Mouse (Mus musculus) brown adipose tissue, adult 24 weeks (tissue): ENCODE measurements around the gene Slc29a3. TPM values are rescaled to one million over a fixed set of nuclear protein-coding genes. Genes with fewer than 3 reads are reported as not detected.
A peak's percentile ranks its signal among the peaks of the same experiment; 100 is the strongest.
"Not testable (repeated sequence)": the region's sequence is repeated elsewhere in the genome, so short reads cannot be mapped to it uniquely, and the experiment has no call there.

Experiments
- H3K27ac ChIP-seq: fragments of 200-500 bp; replicated peaks from 2 replicates; pipeline ENCODE4 v1.5.1; 2012; ENCODE audit warnings: low read depth, mild to moderate bottlenecking, low read length
- H3K4me1 ChIP-seq: fragments of 200-500 bp; 2 replicates; pipeline ENCODE4 v1.6.1; 2012; ENCODE audit warnings: low read length, mixed read lengths; ENCODE audit not compliant: control insufficient read depth, insufficient read depth, insufficient read length
- H3K4me3 ChIP-seq: fragments of 200-500 bp; 2 replicates; pipeline ENCODE4 v1.5.1; 2012; ENCODE audit warnings: low read depth, mild to moderate bottlenecking, low read length, moderate library complexity; ENCODE audit not compliant: insufficient read depth
- polyA plus RNA-seq: library from polyadenylated mRNA; stranded (reverse); fragments of >200 nt; gene quantifications from 2 replicates; pipeline ENCODE4 v1.2.4, GENCODE M21; 2012; ENCODE audit not compliant: missing spikeins, insufficient read depth, insufficient read length

Gene Slc29a3
- polyA plus RNA-seq, 1 experiment = 5.4 TPM

DNA sequence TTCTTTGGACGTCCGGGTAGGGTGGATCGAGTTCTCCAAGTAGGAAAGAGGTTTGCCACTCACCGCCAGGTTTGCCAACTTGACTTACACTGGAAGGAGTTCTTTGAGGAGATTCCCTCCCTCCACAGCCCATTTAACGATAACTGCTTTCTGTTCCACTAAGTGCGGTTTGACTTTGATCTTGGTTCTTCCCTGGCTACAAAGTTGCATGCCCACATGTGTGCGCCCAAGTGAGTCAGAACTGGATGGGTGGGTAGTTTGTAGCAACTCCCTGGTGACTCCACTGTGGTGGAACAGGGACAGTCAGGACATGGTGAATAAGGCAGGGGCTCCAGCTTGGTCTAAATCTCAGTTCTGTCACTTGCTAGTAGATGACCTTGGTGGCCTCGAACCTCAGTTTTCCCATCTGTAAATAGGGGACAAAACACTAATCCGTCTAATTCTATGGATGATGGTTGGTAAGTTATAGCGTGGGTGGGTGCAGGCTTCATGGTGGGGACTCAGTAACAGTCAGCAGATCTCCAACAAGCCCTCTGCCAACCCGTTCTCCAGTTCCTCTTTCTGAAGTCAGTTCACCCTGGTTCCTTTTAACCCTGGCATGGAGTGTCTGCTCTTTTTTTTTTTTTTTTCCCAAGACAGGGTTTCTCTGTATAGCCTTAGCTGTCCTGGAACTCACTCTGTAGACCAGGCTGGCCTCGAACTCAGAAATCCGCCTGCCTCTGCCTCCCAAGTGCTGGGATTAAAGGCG, 7.9 kb downstream of the Slc29a3 start:
- no peaks in the 10 kb centered on the region; the same call in 1 of the 2 replicates for H3K4me1 ChIP-seq
- no peak overlapping the region for H3K4me3 ChIP-seq
- H3K27ac ChIP-seq = 0 out of 2 replicates have a peak overlapping the region, but pooled peaks have one; percentile 2

DNA sequence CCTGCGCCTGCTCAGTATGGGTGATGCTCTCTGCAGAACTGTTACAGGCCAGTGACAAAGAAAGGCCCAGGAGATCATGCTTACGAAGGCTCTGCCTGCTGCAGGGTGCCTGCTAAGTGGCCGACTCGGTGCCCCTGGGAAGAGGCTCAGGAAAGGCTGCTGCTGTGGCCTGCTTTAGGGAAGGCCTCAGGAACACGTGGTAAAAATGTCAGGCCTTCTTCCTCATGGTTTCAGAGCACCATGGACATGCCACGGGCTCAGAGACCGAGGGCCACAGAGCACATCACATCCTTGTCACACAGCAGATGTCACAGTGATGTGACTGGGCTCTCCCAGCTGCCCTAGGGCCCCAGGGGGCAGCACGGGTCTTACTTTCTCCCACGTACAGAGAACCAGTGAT, 8.9 kb downstream of the Slc29a3 start:
- Histone ChIP-seq H3K4me1 (no peaks in the 10 kb centered on the region; the same call in 1 of the 2 replicates), H3K27ac (no peak overlapping the region), H3K4me3 (no peak overlapping the region)

DNA sequence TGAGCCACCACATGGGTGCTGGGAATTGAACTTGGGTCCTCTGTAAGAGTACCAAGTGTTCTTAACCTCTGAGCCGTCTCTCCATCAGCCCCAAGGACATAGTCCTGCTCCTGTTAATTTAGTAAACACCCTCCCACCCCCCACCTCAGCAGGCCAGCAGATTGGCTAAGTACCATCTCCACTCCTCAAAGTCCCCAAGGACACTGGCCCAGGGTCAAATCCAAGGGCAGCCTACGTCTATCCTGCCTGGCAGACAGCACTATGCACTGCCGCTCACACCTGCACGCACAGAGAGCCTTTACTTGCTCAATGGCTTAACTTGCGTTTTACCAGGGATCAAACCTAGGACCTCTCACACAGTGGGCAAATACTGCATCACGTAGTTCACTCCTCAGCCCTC, 9.7 kb downstream of the Slc29a3 start:
- Histone ChIP-seq H3K4me1 (no peaks in the 10 kb centered on the region), H3K27ac (no peak overlapping the region), H3K4me3 (no peak overlapping the region)

DNA sequence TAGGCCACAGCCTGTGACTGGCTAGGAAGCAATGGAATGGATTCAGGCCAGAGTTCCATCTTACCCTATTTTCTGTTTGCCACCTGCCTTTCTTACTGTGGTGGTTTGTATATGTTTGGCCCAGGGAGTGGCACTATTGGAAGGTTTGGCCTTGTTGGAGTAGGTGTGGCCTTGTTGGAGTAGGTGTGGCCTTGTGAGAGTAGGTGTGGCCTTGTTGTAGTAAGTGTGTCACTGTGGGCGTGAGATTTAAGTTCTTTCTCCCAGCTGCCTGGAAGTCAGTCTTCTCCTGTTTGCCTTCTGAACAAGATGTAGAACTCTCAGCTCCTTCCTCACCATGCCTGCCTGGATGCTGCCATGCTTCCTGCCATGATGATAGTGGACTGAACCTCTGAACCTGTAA, 10.3 kb downstream of the Slc29a3 start:
- not testable (repeated sequence) for H3K4me1 ChIP-seq, H3K4me3 ChIP-seq, H3K27ac ChIP-seq

DNA sequence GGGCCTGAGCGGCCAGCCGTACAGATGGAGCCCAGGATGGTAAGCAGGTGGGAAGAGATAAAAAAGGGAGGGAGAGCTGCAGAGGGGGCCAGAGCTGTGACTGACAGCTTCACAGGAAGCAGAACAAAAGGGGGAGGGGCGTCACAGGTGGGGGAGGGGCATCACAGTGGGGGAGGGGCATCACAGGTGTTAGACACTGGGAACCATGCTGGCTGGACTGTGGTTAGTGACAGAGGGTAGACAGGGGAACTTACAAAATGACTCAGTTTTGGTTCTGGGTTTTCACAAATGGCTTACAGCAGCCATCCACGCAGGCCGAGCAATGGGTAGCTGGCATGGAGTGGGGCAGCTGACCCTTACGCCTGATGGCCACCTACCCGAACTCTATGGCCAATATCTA, 11.2 kb downstream of the Slc29a3 start:
- 0 out of 2 replicates have a peak, but pooled peaks cover 2% of the 10 kb centered on the region for H3K4me1 ChIP-seq

DNA sequence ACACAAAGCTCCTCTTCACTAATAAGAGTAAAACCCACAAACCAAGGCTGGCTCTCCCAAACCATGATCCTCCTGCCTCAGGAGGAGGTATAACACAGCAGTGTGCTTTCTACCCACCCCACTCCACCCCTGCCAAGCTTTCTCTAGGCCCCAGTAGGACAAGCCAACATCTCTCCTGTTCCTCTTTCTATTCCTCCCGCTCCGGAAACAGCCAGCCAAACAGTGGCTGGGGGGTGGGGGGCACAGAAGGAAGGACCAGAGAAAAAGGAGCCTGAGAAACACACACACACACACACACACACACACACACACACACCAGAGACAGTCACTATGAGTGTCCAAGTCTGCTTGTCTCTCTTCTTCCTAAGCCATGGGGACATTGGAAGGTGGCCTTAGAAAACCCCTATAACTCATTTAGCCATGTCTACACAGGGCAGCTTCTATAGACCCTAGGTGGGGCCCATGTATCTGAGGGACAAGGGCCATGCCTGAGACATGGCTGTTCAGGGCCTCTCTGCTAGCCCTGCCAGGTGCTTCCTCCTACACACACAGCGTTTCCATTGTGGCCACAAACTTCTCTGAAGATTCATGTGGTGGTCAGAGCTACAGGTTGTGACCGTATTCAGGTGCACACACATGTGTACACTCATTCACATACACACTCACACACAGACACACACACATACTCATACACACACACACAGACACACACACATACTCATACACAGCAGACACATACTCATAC, 12.8 kb downstream of the Slc29a3 start:
- Histone ChIP-seq H3K4me3 (no peak overlapping the region), H3K4me1 (0 out of 2 replicates have a peak, but pooled peaks cover 2% of the 10 kb centered on the region), H3K27ac (0 out of 2 replicates have a peak overlapping the region, but pooled peaks have one; percentile 15)

More for the DNA sequence above, 11.2 kb downstream of the Slc29a3 start:
- Histone ChIP-seq H3K4me3 (no peak overlapping the region), H3K27ac (no peak overlapping the region)

DNA sequence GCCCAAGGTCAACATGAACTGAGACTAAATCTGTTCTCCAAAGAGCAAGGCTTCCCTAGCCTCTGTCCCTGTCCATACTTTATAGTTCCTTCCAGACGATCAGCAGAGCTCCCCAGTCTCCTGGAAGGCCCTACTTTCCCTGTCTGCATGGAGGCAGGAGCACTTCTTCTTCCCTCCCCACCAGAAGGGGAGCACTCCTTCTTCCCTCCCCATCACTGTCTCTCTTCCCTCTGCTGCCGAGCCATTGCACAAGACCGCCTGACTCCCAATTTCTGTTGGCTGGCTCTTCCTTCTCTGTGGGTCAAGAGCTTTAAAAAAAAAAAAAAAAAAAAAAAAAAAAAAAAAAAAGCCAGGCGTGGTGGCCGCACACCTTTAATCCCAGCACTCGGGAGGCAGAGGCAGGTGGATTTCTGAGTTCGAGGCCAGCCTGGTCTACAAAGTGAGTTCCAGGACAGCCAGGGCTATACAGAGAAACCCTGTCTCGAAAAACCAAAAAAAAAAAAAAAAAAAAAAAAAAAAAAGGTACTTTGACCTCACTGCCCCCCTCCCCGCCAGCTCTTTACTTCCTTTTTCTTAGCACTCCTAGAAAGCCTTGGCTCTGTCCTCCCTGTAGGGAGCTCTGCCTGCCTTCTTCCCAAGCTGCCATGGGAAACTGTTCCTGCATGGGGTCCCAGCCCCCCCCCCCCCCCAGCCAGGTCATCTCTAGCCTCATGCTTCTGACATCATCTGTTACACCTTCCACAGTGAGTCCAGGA, 14.5 kb downstream of the Slc29a3 start:
- H3K4me3 ChIP-seq = no peak overlapping the region
- H3K4me1 ChIP-seq = 0 out of 2 replicates have a peak, but pooled peaks cover 2% of the 10 kb centered on the region

DNA sequence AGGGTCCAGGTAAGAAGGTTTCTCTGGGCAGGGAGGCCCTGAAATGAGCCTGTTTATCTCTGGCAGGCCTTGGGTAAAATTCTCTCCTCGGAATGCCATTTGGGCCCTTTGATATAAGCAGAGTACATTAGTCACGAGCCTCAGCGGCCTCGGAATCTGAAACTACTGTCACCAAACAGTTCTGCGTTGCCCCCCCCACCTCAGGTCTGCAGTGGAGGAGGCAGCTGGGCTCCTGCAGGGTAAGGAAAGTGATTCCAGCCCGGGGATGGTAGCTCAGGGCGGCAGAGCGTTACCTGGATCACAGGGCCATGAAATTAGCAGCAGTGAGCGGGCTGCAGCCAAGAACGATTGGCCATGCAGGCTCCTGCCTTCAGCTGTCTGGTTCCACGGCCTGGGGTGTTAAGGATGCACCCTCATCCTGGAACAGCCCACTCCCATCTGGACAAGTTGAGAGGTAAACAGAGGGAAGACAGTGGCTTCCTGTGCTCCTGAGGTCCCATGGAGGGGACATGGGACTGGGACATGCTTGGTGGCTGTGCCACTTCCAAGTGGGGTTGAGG, 15.3 kb downstream of the Slc29a3 start:
- Histone ChIP-seq H3K4me1 (peaks cover 6% of the 10 kb centered on the region; the same call in 1 of the 2 replicates), H3K27ac (no peak overlapping the region), H3K4me3 (no peak overlapping the region)

More for the DNA sequence above, 14.5 kb downstream of the Slc29a3 start:
- H3K27ac ChIP-seq = no peak overlapping the region

DNA sequence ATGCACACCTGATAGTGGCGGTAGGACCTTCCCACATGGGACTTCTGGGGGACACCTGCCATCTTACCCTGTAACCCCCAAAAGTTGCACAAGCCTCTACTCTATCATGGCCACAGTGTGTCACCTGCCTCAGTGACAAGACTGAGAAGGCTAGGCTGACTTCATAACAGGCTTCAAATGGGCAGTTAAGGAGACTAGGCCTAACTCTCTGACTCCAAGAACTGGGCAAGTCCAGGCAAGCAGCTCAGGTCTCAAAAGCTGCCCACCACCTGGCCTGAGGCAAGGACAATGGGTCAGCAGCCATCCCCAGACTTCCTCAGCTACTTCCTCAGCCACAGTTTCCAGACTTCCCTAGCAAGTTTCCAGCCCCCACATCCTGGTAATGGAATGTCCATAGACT, 16.9 kb downstream of the Slc29a3 start:
- Histone ChIP-seq H3K27ac (no peak overlapping the region), H3K4me1 (peaks cover 10% of the 10 kb centered on the region; the same call in 1 of the 2 replicates), H3K4me3 (no peak overlapping the region)

DNA sequence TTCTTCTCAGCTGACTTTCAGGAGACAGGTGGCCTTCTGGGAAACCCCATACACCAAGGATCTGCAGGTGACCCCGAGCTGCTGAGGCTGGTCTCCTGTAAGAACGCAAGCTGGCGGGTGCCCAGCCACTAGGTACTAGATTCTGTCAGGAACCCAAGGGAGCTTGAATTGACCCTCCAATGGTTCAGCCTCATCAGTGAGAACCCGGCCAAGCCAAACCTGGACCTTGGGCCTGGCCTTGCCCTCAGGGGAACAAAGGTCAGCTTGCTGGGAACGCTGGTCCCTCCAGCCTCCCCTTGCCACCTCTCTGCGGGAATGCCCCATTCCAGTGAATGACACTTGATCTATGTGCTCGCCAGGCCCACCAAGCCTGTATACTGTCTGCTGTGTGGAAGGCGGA, 19.1 kb downstream of the Slc29a3 start:
- peaks cover 10% of the 10 kb centered on the region; the same call in 1 of the 2 replicates for H3K4me1 ChIP-seq
- no peak overlapping the region for H3K4me3 ChIP-seq
- H3K27ac ChIP-seq = no peak overlapping the region

DNA sequence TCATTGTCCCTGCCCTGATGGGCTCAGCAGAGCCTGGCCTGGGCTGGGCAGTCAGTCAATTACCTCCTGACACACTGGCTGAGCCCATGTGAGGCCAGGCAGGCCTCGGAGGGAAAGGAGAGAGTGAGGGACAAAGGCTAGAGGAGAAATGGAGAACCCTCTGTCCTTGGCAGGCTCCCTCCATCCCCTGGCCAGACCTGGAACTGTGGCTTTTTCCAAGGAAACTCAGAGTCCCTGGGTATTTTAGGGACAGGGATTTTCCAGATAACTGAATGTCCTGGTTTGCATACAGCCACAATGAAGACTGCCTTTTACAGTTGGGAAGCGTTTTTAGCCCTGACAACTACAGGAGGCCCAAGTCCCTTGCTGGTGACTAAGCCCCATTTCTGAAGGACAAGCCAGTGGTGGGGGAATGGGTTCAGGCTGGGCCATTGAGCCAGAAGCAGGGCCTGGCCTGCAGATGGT, 20.2 kb downstream of the Slc29a3 start:
- Histone ChIP-seq H3K27ac (no peak overlapping the region), H3K4me3 (no peak overlapping the region), H3K4me1 (peaks cover 10% of the 10 kb centered on the region)

DNA sequence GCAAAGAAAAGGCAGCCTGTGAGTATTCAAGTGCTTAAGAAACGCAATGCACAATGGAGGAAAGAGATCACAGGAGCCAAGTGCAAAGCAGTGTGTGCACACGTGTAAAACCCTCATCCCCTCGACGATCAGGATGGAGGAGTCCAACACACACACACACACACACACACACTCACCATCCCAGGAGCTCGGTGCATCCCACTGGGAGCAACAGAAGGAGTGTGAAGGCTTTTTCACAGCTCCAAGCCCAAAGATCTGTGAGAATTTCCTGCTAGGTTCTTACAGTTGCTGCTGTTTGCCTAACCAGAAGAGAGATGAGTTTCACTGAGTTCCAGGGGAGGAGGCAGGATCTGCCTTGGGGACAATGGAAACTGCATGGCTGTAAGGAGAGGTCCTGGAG, 20.9 kb downstream of the Slc29a3 start:
- Histone ChIP-seq H3K4me1 (peaks cover 10% of the 10 kb centered on the region), H3K4me3 (no peak overlapping the region), H3K27ac (no peak overlapping the region)

DNA sequence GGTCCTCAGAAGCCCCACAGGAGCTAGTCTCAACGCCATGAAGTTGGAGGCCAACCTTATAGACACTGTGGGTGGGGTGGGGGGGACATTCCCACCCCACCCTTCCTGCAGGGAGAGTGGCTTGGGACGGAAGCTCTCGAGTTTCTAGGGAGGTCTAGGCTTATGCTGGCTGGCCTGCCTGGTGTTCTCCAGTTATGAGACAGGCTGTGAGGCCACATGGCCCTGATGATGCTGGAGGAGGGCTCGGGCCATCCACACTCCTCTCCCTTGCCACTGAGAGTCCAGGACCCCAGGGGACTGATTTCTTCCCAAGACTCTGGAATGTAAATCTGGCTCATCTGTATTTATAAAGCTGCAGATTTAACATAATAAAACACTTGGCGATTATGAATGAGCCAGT, 25.3 kb downstream of the Slc29a3 start:
- no peak overlapping the region for H3K27ac ChIP-seq
- no peak overlapping the region for H3K4me3 ChIP-seq
- peaks cover 7% of the 10 kb centered on the region for H3K4me1 ChIP-seq

DNA sequence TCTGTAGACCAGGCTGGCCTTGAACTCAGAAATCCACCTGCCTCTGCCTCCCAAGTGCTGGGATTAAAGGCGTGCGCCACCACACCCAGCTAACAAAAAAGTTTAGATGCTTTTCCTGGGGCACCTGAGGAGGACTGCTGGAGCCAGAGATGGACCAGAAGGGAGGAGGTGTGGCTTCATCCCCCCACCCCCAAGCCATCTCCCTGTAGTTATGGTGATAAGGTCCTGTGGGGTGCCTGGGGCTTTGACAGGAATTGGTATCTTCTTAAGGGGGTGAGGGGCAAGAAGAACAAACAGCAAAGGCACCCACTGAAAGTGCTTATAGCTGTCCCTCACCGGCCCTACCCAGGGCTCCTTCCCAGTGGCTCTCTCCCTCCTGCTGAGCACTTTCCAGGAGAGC, 25.7 kb downstream of the Slc29a3 start:
- Histone ChIP-seq H3K4me3 (no peak overlapping the region), H3K4me1 (peaks cover 3% of the 10 kb centered on the region), H3K27ac (no peak overlapping the region)

DNA sequence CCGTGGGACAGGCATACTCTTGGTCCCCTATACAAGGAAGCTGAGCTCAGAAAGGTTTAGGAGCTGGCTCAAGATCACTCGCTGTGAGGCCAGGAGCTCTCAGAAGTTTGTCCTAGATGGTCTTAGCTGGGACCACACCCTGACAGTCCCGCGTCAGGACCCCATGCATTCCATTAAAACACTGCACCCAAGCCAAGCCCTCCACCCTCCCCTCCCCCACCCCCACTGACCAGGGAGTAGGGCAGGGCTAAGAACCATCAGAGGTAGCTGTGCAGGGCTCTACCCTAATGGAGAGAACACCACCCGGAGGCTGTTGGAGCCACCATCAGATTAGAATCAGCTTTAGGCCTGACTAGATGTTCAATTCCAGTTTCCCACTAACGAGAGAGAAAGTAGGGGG, 28.1 kb downstream of the Slc29a3 start:
- H3K4me1 ChIP-seq = peaks cover 2% of the 10 kb centered on the region; the same call in 1 of the 2 replicates
- no peak overlapping the region for H3K4me3 ChIP-seq
- H3K27ac ChIP-seq = no peak overlapping the region
